Mouse (Mus musculus) myocyte (in vitro differentiated cells): ENCODE results near the gene Rreb1.

Experiments
- CEBPB ChIP-seq: IDR thresholded peaks from 2 replicates; pipeline ENCODE4 v1.6.1; 2011; ENCODE audit warnings: mild to moderate bottlenecking, moderate library complexity; ENCODE audit not compliant: poor library complexity, insufficient read depth, severe bottlenecking
- E2F4 ChIP-seq: IDR thresholded peaks from one replicate; pipeline ENCODE4 v1.6.1; 2011; ENCODE audit warnings: mild to moderate bottlenecking, control low read depth, moderate library complexity; ENCODE audit not compliant: insufficient read depth
- MAX ChIP-seq: IDR thresholded peaks from one replicate; pipeline ENCODE4 v1.6.1; 2011; ENCODE audit warnings: low read depth, mild to moderate bottlenecking, control low read depth
- MYOD1 ChIP-seq, 3 experiments: IDR thresholded peaks; one replicate each; pipeline ENCODE4 v1.6.1; 2011; ENCODE audit warnings: control low read depth in 2 of 3, low read depth in 2 of 3, mild to moderate bottlenecking in 2 of 3, moderate library complexity in 1 of 3; ENCODE audit not compliant: insufficient read length in 2 of 3, control insufficient read depth in 1 of 3
- MYOG ChIP-seq, 3 experiments: IDR thresholded peaks; one replicate each; pipeline ENCODE4 v1.6.1; 2011; ENCODE audit warnings: control low read depth in 2 of 3, low read depth in 2 of 3, mild to moderate bottlenecking in 2 of 3; ENCODE audit not compliant: insufficient read length in 2 of 3, control insufficient read depth in 1 of 3, insufficient read depth in 1 of 3
- POLR2A ChIP-seq: IDR thresholded peaks from one replicate; pipeline ENCODE4 v1.6.1; 2011; ENCODE audit warnings: low read depth, mild to moderate bottlenecking, control low read depth, moderate library complexity; ENCODE audit not compliant: insufficient read length
- POLR2AphosphoS2 ChIP-seq: IDR thresholded peaks from one replicate; pipeline ENCODE4 v1.6.1; 2011; ENCODE audit warnings: low read depth, control low read depth; ENCODE audit not compliant: insufficient read length
- SRF ChIP-seq: IDR thresholded peaks from one replicate; pipeline ENCODE4 v1.6.1; 2011; ENCODE audit warnings: low read depth; ENCODE audit not compliant: control insufficient read depth, insufficient read length
- TCF12 ChIP-seq: IDR thresholded peaks from one replicate; pipeline ENCODE4 v1.6.1; 2011; ENCODE audit warnings: mild to moderate bottlenecking, control low read depth; ENCODE audit not compliant: poor library complexity, insufficient read depth, severe bottlenecking
- USF1 ChIP-seq: IDR thresholded peaks from one replicate; pipeline ENCODE4 v1.6.1; 2011; ENCODE audit warnings: low read depth, mild to moderate bottlenecking, control low read depth, moderate library complexity

GRCm38 (mm10) chr13:37856537-37856936 is 78.3 kb downstream of the Rreb1 start:
- no peak for TF ChIP-seq MYOG (IDR thresholded peaks at IDR 0.05; ENCODE audit: control insufficient read depth in 1 of 3, insufficient read depth in 1 of 3, insufficient read length in 2 of 3, low read depth in 2 of 3)
- no peak for TF ChIP-seq POLR2A
- TF ChIP-seq USF1: no peak
- no peak for TF ChIP-seq MAX
- no peak for TF ChIP-seq TCF12
- TF ChIP-seq E2F4: no peak
- no peak for TF ChIP-seq MYOD1 (IDR thresholded peaks at IDR 0.05; ENCODE audit: control insufficient read depth in 1 of 3, insufficient read length in 2 of 3, low read depth in 2 of 3)
- TF ChIP-seq SRF: no peak
- no peak for TF ChIP-seq CEBPB
- no peak for TF ChIP-seq POLR2AphosphoS2
